Mouse (Mus musculus) layer of hippocampus, adult 9-11 months (tissue): Measurements from ENCODE around the gene Scgb2b12.
"Not testable (repeated sequence)": the region's sequence is repeated elsewhere in the genome, so short reads cannot be mapped to it uniquely, and the experiment has no call there.

Experiments
- DNase-seq: peaks from one replicate; pipeline ENCODE4 v3.0.0; 2022

Scgb2b12 gene

GRCm38 (mm10) chr7:32327145-32327544 is at the start of gene Scgb2b12:
Gene Scgb2b12 (minus strand): TSS chr7:32327245.
- not testable (repeated sequence) for DNase-seq

DNA sequence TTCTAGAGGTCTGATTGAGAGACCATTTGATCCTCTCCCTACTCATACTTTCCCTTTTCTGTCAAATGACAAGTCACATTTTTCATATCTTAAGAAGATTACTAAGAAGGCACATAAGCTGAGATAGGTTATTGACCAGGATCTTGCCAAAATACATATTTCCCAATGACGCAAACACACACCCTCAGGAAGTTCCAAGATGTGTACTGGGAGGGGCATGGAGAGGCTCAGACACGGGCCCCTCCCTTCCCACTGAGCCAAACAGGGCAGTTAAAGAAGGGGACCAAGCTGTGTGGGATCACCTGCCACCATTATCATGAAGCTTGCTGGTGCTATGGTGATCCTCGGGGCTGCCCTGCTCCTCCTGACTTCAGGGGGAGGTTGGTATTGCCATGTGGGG is 6.8 kb upstream of the Scgb2b12 start, which contains the start of gene Scgb1b12:
Gene Scgb1b12 (plus strand): TSS at position 301 of the 400 bp plus-strand sequence.
- not testable (repeated sequence) for DNase-seq
